Mouse (Mus musculus): ENCODE measurements around the gene Rapgefl1. TPM values are rescaled to one million over a fixed set of nuclear protein-coding genes. Genes with fewer than 3 reads are reported as not detected.

Gene Rapgefl1
- total RNA-seq (2023) = under 1 TPM; 0.15 to 0.33 TPM

DNA sequence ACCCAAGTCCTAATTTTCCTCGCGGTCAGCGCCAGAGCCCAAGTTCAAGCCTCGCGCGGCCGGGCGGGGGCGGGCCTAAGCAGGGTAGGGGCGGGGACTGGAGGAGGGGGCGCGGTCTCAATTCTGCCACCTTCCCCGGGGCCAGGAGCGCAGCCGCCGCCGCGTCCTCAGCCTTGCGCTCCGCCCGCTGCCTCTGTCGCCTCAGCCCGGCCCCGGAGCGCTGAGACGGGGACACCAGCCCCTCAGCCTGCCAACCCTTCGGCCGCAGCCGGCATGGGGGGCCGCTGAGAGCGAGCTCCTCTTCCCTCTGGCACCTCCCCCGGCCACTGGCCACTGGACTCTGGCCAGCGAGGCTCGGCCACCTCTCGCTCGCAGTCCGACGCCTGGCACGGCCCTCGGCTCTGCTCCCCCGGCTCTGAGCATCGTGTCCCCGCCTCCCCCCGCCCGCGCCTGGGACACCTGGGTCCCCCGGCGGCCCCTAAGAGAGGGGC, at the start of gene Rapgefl1:
Gene Rapgefl1, plus strand, starts transcription at position 135 of the 491 bp plus-strand sequence.

DNA sequence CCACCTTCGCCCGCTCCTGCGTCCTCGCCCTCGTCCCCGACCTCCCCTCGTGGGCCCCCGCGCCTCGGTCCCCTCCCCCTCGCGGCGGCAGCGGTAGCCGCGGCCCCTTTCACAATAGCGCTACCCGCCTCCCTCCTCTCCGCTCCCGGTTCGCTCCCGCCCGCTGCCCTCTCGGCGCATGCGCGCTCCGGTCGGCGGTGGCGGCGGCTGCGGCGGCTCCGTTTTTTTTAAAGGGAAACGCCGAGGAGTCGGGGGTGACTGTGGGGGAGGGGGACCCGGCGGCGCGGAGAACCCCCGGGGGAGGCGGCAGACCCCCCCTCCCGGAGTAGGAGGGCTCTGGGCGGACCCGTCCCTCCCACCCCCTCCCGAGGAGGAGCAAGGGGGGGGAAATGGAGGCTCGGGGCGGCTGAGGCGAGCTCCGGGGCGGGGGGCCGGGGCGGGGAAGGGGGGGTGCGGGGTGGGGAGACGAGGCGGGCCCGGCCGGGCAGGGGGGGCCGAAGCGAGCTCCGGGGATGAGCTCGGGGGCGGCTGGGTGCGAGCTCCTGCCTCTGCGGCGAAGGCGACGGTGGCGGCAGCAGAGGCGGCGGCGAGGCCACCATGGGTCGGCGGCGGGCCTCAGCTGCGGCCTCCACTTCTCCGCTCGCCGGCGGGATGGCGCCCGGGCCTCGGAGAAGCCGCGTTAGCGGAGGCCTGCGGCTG, 41.4 kb upstream of the Rapgefl1 start, which contains the start of gene Msl1:
Gene Msl1, plus strand, starts transcription at position 502 of the 699 bp plus-strand sequence.

DNA sequence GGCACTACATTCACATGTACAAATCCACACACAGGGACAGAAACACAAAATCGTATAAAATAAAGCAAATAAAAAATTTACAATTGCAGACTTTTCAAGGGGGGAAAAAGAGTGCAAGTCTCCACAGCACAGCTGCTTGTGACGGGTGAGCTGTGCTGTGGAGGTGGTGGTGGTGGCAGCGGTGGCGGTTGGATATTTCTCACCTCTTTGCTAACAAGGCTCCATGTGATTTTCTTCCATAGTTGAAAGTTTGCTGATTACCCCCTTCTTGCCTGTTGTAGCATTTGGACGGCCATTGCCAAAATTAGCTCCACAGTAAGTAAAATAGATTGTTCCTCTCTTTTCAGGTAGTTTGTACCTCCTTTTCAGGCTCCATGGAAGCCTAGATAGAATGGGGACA, 32.0 kb upstream of the Rapgefl1 start, which contains the start of gene Casc3:
Gene Casc3, plus strand, starts transcription at position 301 of the 400 bp plus-strand sequence.

DNA sequence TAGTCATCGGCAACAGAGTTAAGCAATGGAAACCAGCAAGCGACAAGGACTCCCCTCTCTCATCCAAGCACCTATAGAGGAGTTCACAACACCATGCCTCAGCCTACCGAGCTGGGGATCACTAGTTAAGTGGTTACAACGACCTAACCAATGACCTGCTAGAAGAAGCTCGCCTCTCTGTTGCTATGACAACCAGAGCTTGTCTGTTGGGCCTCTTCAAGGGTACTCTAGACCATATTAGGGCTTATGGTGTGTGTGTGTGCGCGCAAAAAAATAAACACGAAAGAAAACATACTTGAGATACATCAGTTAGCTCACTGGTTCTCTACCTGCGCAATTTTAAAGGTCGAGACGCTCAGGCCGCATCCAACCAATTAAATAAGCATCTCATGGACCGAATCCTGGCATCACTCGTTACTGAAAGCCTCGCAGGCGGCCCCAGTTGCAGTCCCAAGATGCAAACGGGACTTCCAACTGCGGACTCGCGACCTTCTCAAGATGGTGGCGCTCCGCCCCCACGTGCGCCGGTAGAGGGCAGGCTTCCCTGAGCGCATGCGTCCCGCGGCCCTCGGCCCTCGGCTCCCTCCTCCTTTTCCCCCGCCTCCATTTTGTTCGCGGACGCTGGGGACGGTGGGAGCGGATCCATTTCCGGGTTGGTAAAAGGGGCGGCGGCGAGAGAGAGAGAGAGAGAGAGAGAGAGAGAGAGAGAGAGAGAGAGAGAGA, 26.6 kb downstream of the Rapgefl1 start, which contains the start of gene Wipf2:
Gene Wipf2, plus strand, starts transcription at position 611 of the 723 bp plus-strand sequence.

Other genes with a start within 250 kb of the Rapgefl1 start
- gene Ormdl3, start 249.4 kb upstream of the Rapgefl1 start, total RNA-seq (2023) = 10 to 100 TPM; 21.3 to 25.5 TPM
- not detected for gene Lrrc3c, start 238.5 kb upstream of the Rapgefl1 start, total RNA-seq (2023)
- 10 to 100 TPM; 17.5 to 24.9 TPM for gene Gm12355, start 211.1 kb upstream of the Rapgefl1 start, total RNA-seq (2023)
- 1 to 10 TPM in 1 of 2 experiments, under 1 TPM in 1; 0.89 to 1.3 TPM for gene Gsdma3, start 210.4 kb upstream of the Rapgefl1 start, total RNA-seq (2023)
- not detected for gene Gsdma2, start 190.0 kb upstream of the Rapgefl1 start, total RNA-seq (2023)
- gene Gsdma, start 172.4 kb upstream of the Rapgefl1 start, total RNA-seq (2023) = not detected
- 10 to 100 TPM; 83.3 to 84.0 TPM for gene Psmd3, start 154.2 kb upstream of the Rapgefl1 start, total RNA-seq (2023)
- not detected for gene Csf3, start 135.5 kb upstream of the Rapgefl1 start, total RNA-seq (2023)
- gene Med24, start 107.3 kb upstream of the Rapgefl1 start, total RNA-seq (2023) = 10 to 100 TPM; 69.9 to 75.5 TPM
- gene Thra, start 96.1 kb upstream of the Rapgefl1 start, total RNA-seq (2023) = 10 to 100 TPM; 47.6 to 49.8 TPM
- gene Nr1d1, start 61.5 kb upstream of the Rapgefl1 start, total RNA-seq (2023) = 1 to 10 TPM; 7.2 to 7.6 TPM
- 100 to 1,000 TPM; 133 to 134 TPM for gene Msl1, start 41.3 kb upstream of the Rapgefl1 start, total RNA-seq (2023)
- 100 to 1,000 TPM; 111 to 125 TPM for gene Casc3, start 31.9 kb upstream of the Rapgefl1 start, total RNA-seq (2023)
- gene Wipf2, start 26.9 kb downstream of the Rapgefl1 start, total RNA-seq (2023) = 10 to 100 TPM; 51.8 to 52.8 TPM
- 1 to 10 TPM; 5.0 to 5.3 TPM for gene Cdc6, start 71.0 kb downstream of the Rapgefl1 start, total RNA-seq (2023)
- gene Rara, start 91.0 kb downstream of the Rapgefl1 start, total RNA-seq (2023) = 10 to 100 TPM; 82.6 to 84.2 TPM
- gene Gjd3, start 146.2 kb downstream of the Rapgefl1 start, total RNA-seq (2023) = not detected
- gene Top2a, start 187.4 kb downstream of the Rapgefl1 start, total RNA-seq (2023) = 10 to 100 TPM; 18.8 to 34.2 TPM
- gene Igfbp4, start 204.5 kb downstream of the Rapgefl1 start, total RNA-seq (2023) = 100 to 1,000 TPM; 228 to 236 TPM